Mouse (Mus musculus) adrenal gland, adult 18-20 months (tissue): ENCODE results near the gene Clec10a. TPM values are rescaled to one million over a fixed set of nuclear protein-coding genes. Genes with fewer than 3 reads are reported as not detected.
A peak's percentile ranks its signal among the peaks of the same experiment; 100 is the strongest.
"Not testable (repeated sequence)": the region's sequence is repeated elsewhere in the genome, so short reads cannot be mapped to it uniquely, and the experiment has no call there.

ENCODE experiments used
- DNase-seq, 2 experiments: peaks; one replicate each; pipeline ENCODE4 v3.0.0; 2021 to 2022; ENCODE audit warnings: low spot score in 2 of 2
- long read RNA-seq, 2 experiments: library from polyadenylated mRNA; stranded (forward); transcript quantifications; one replicate each; pipeline ENCODE4 v2.0.0; 2021
- total RNA-seq, 2 experiments: library from RNA; stranded (reverse); gene quantifications; 1 replicate in 1 of 2; 2 replicates in 1 of 2; pipeline ENCODE4 v1.2.3; 2021

Gene Clec10a
- 1 to 10 TPM; 2.5 to 9.2 TPM for total RNA-seq
- long read RNA-seq, experiment 1, partial matches to known transcripts, result 0 of 3 reads
- long read RNA-seq, experiment 1, other reads (novel, unspliced or antisense), result 0 of 3 reads
- long read RNA-seq, experiment 2, partial matches to known transcripts, result 1 of 3 reads
- long read RNA-seq, experiment 2, other reads (novel, unspliced or antisense), result 0 of 3 reads

DNA sequence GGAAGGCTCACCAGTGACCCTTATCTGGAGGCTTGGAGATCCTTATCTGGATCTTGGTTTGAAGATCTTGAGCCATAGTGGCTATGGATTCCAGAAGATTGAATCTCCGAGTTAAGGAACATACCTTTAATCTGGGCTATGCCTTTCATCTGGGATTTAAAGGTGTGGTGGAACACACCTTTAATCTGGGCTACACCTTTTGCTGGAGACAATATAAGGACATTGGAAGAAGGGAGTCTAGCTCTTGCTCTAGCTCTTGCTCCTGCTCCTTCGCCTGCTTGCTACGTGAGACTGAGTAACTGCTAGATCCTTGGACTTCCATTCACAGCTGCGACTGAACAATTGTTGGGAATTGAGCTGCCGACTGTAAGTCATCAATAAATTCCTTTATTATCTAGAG, at the start of gene Clec10a:
Clec10a (plus strand) TSS at position 301 of the 400 bp plus-strand sequence.
- DNase-seq, result not testable (repeated sequence)

DNA sequence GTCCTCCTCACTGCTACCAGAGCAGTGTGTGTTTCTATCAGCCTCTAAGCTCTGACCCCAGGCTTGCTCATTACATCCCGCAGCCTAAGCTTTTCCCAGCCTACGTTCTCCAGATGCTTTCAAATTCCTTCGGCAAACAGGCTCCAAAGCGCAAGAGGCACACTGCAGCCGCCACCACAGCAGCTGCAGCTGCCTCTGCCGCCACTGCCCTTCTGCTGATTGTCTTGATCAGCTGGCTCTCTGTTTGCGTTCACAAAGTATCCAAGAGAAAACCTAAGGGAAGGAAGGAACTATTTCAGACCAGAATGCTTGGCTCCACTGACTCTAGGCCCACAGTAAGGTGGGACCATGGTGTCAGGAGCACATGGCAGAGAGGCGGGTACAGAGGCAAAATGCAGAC, 48.9 kb upstream of the Clec10a start:
- DNase-seq, result no peak

DNA sequence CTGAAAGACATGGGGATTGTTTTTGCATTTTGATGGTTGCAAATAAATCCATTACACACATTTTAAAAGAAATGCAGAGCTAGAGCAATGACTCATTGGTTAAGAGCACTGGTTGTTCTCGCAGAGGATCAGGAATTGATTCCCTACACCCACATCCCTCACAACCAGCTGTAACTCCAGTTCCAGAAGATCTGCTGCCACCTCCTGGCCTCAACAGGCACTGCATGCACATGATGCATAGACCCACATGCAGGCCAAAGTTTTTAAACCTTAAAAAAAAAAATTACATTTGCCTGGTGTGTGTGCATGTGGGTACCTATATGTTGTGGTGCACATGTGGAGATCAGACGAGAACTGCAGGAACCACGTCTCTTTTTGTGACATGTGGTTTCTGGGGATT, 45.9 kb upstream of the Clec10a start:
- DNase-seq, result peak; percentile 42

DNA sequence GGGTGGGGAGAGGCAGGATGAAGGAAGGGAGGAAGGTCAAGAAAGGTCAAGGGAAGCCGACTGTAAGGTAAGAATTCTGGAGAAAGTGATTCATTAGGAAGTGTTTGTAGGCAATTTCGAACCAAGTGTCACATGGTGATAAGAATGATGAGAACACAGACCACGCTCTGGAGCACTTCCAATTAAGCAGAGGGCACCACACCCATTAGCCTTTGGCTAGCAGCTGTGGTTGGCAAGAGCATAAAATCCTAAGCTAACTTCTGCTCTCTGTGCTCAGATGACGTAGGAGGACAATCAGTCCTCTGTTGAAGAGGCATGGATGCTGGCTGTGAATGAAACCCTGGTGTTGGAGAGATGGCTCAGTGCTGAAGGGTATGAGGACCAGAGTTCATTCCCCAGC, 41.4 kb upstream of the Clec10a start:
- DNase-seq, result no peak

DNA sequence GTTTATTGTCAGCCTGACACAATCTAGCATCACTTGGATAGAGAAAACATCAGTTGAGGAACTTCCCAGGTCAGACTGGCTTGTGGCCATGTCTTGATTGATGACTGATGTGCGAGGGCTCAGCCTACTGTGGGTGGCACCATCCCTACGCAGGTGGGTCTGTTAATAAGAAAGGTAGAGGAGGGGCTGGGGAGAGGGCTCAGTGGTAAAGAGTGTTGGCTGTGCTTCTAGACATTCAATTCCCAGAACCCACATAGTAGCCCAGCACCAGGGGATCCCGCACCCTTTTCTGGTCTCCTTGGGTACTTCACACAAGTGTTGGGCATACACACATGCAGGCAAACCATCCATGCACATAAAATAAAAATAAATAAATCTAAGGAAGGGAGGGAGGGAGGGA, 40.1 kb upstream of the Clec10a start:
- no peak for DNase-seq

DNA sequence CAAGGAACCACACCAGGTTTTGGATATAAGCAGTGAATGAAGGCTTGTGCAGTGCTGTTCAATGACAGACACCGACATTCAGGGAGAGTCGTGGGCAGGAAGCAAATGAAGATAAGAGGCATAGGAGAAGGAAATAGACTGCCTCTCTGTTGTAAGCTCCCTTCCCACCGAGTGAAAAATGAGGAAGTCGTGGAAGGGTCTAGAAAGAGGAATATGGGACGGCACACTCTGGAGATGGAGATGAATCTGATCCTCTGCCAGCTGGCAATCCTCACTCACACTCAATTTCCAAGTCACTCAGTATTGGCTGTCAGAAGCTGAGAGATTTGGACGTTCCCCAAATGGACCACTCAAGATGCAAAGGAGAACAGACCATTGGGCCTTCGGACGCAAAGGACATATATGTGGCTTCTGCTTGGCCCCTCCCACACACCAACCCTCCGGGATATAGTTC, 26.0 kb upstream of the Clec10a start, which contains the start of gene Mgl2:
Mgl2 (plus strand) TSS at position 404 of the 454 bp plus-strand sequence.
- DNase-seq, result no peak

DNA sequence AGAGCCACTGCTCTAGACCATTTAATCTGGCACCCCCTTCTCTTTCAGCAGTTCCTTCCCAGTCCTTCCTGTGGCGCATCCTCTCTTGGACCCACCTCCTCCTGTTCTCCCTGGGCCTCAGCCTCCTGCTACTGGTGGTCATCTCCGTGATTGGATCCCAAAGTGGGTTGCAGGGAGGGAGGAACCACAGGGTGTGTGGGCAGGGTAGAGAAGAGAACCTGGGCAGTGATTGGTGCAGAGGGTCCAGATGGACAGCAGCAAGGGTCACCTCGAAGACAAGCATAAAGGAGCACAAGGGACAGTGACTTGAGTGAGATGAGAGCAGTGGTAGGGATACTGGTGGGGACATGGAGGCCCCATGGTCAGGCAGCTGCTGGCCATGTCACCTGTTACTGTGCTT, 21.0 kb upstream of the Clec10a start:
- DNase-seq, result not testable (repeated sequence)

DNA sequence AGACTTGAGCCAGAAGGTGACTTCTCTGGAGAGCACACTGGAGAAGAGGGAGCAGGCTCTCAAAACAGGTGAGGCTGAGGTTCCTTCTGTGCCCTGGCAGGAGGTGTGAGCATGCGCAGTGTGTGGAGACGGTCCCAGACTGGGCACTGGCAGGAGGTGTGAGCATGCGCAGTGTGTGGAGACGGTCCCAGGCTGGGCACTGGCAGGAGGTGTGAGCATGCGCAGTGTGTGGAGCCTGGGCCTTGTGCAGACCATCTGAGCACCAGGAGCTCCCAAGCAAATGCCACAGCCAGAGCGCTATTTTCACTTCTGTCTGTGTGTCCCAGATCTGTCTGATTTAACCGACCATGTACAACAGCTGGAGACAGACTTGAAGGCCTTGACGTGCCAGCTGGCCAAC, 20.1 kb upstream of the Clec10a start:
- not testable (repeated sequence) for DNase-seq

DNA sequence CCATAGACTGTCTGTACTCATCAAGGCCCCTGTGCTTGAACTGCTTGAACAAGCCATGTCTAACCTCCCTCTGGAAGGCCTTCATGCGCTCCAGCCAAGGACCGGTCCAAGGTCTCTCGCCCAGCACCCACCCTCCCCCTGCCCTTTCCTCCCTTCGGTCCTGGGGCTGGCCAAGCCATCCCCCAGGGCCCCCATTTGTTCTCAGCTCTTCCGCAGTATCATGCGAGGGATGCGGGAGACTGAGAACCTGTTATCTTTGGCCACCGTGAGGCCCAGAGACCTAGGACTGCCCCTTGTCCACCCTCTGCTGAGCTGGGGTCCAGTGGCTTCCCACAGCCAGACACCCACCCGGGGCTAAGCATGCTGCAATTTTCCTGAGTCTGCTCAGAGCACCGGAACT, 16.8 kb upstream of the Clec10a start:
- no peak for DNase-seq

DNA sequence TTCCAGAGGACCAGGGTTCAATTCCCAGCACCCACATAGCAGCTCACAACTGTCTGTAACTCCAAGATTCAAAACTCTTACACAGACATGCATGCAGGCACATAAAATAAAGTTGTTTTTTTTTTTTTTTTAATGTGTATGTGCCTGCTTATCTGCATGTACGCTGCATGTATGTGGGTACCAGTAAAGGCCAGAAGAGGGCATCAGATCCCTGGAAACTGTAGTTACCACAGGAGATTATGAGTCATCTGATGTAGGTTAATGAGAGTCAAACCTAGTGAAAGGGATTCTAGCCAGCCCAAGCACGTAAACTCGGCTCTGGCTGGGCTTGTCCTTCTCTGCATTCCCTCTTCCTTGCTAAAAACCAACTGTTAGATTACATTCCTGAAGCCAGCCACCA, 4.9 kb upstream of the Clec10a start:
- no peak for DNase-seq

DNA sequence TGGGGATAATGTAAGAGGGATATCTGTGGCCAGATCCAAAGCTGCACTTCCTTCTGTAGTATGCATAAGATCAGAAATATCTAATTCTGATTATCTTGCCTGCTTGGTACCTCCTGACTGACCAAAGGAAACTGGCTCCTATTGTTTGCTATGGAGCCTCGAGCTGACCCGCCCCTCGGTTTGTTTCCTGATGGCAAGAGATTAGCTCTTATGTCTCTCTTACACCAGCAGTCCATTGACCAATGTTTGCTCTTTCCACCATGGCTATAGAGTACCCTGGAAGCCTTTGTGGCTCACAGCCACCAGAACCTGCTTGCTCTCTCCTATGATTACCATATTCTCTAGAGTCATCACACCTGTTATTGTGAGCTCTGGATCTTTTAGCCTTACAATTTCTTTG, 6.3 kb downstream of the Clec10a start:
- DNase-seq, result no peak

DNA sequence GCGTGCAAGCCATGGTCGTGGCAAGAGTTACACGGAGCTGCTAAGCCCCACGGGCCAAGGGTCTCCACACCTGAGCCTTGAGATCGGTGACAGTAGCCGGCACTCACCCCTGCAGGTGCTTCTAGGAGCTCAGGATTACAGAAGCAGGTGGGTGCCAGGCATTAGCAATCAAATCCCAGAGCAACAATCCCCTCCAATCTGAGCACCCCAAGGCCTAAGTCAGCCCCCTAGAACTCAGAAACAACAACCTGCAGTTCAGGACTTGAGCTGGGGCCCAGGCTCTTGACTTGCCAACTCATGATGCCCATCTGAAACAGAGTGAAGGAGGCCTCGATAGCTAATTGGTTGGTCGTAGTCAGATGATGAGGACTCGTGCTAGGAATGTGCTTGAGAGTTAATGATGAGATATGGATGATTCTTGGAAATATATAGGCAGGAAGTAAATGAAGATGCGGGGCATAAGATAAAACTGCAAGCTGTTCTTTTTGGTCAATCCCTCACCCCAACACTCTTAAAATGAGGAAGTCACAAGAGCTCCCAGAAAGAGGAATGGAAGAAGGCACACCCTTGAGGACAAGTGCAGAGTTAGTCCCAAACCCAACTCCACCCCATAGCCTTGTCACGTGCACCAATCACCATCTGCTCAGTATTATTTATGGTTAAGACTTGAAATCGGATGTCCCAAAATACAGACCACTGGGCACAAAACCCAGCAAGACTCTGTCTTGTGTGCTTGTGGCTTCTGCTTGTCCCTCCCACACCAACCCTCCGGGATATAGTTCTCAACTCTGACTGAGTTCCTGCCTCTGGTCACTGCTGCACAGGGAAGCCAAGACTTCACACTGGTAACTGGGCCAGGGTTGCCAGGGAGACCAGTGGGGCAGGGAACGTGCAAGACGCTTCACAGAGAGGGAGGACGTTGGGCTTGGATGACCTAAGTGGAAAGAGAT, 10.2 kb downstream of the Clec10a start:
- no peak for DNase-seq

DNA sequence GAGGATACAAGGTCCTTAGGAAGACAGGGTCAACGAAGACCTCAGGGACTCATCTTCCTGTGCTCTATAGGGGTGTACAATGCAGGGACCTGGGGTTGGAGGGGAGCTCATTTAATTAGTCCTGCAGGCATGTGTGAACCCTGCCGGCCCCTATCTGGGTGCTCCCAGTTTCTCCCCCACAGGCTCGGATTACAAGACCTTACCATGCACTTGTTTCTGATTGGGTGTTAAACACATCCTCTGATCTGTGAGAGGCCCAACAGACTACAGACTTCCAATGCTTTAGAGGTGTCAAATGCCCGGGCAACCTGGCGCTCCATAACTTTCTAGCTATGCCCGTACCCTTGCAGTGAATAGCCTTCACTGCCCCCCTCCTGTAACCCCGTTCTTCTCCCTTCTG, 12.1 kb downstream of the Clec10a start:
- DNase-seq, result no peak

DNA sequence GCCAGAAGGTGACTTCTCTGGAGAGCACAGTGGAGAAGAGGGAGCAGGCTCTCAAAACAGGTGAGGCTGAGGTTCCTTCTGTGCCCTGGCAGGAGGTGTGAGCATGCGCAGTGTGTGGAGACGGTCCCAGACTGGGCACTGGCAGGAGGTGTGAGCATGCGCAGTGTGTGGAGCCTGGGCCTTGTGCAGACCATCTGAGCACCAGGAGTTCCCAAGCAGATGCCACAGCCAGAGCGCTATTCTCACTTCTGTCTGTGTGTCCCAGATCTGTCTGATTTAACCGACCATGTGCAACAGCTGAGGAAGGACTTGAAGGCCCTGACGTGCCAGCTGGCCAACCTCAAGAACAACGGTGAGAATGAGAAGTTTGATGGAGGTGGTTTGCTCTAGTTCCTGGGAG, 13.5 kb downstream of the Clec10a start:
- DNase-seq, result not testable (repeated sequence)

DNA sequence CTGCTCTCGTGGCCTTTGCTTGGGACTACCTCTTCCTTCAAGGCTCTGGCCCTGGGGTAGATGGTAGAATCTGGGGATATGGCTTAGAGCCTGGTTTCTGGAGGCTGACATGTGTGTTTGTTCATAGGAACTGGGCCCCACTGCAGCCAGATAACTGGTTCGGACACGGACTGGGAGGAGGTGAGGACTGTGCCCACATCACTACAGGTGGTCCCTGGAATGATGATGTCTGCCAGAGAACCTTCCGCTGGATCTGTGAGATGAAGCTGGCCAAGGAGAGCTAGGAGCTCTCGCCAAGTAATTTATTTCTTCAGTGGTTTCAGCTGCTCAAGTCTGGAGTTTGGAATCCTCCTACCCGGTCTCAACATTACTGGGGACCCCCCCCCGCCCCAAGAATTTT, 14.3 kb downstream of the Clec10a start:
- DNase-seq, result no peak

DNA sequence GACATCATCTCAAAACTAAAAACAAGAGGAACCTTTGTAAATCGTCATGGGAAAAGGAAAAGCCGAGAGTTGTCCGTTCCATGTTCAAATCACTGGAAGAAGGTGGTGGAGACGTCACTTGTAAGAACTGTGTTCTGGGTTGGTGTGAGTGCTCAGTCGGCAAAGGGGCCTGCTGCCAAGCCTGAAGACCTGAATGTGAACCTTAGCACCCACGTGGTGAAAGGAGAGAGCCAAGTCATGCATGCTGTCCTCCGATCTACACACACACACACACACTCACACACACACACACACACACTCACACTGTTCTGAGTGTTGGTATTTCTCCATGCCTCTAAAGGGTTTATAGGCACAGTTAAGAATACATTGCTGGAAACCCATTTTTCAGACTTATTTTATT, 15.2 kb downstream of the Clec10a start:
- no peak for DNase-seq

DNA sequence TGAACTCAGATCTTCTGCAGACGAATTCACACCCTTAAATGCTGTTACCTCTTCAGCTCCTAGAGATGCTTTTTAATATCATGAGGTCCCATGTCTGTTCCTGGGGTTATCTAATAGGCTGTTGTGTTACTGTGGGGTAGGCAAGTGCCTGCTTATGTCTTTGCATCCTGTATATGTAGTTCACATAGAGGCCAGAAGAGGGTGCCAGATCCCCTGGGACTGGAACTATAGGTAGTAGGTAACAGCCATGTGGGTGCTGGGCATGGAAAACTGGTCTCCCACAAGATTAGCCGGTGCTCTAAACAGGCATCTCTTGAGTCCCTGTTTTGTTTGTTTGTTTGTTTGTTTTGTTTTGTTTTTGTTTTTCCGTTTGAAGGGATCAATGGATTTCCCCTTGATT, 15.8 kb downstream of the Clec10a start:
- DNase-seq, result peak in 1 of 2 experiments; percentile 29

DNA sequence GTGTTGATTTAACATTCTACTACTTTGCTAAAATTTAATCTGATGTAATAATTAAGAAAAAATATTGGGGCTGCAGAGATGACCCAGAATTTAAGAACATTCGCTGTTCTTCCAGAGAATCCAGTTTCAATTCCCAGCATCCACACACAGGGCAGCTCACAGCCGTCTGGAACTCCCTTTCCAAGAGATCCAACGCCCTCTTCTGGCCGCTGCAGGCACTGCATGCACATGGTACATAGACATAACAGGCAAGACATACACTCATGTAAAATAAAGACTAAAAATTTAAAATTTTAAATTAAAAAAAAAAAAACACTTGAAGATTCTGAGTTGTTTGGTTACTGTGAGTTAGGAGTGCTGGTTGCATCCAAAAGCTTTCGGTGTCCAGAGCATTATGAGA, 16.3 kb downstream of the Clec10a start:
- DNase-seq, result no peak

DNA sequence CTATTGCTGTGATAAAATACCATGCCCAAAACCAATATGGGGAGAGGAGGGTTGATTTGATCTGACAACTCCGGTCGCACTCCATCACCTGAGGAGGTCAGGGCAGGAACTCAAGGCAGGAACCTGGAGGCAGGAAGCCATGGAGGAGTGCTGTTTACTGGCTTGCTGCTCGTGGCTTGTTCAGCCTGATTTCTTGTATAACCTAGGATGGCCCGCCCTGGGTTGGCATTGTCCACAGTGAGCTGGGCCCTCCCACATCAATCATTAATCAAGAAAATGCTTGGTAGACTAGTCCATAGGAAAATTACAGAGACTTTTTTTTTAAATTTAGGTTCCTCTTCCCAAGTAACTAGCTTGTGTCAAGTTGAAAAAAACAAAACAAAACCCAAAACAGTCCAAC, 18.5 kb downstream of the Clec10a start:
- DNase-seq, result no peak

DNA sequence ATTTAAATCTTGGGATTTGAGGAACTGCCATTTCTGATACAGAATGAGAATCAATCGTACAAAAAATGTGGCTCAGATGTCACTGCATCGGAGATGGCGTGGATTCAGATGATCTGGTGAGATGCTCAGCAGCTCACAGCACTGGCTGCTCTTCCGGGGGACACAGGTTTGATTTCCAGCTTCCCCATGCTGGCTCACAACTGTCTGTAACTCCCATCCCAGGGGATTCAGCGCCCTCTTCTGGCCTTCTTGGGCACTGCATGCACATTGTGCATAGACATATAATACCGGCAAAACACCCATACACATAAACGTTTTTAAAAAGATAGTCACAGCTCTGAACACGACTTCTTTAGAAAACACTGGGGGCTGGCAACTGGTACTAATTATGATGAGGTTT, 21.6 kb downstream of the Clec10a start:
- DNase-seq, result no peak

DNA sequence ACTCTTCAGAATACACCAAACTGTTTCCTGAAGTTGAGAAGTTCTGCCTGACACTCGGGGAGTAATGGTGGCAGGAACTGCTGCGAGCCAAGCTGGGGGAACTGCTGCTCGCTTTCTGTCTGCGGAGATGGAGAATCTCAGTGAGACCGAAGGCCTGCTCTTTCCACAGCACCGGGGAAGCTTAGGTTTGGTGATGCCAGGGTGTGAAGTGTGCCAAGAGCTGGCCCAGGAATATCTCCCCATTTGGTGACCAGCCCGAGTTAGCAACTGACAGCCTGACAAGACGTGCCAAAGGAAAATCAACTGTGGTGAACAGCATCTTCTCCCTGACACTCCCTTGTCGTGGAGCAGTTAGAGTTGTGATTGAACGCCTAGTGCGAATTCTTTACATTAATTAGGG, 22.3 kb downstream of the Clec10a start:
- no peak for DNase-seq

DNA sequence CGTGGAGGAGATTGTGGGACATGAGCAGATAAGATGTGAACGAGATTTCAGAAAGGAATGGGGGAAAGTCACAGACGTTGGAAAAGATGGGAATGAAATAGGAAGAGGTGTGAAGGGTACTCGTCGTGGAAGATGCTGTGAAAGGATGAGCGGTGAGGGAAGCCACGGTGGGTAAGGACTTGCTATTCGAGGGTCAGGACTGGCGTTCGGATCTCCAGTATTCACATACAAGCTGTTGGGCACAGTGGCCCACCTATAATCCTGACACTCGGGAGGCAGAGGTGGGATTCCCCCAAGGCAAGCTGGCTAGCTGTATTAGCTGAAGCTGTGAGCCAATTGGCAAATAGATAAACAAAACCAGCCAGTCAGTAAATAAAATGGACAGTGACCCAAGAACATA, 22.8 kb downstream of the Clec10a start:
- DNase-seq, result no peak
